Mouse (Mus musculus): ENCODE measurements around the gene Galnt2. TPM values are rescaled to one million over a fixed set of nuclear protein-coding genes. Genes with fewer than 3 reads are reported as not detected.

The Galnt2 gene
- polyA plus RNA-seq, 2 experiments: 37.8 to 66.9 TPM

GRCm38 (mm10) chr8:124270504-124270903 lies 39.3 kb downstream of the Galnt2 start:
- Histone ChIP-seq H3K9me3 (ENCODE audit: control insufficient read depth, low read length) (no peaks in the 10 kb centered on the region), H3K4me3 (replicated peaks; ENCODE audit: low read length) (no peak overlapping the region), H3K36me3 (ENCODE audit: control insufficient read depth, insufficient read depth, low read length) (no peaks in the 10 kb centered on the region), H3K27ac (replicated peaks; ENCODE audit: low read depth, low read length) (peak overlapping the region; percentile 67), H3K4me2 (replicated peaks; ENCODE audit: low read depth, low read length, severe bottlenecking) (no peak overlapping the region), H3K27me3 (ENCODE audit: control insufficient read depth, insufficient read depth, low read length) (no peaks in the 10 kb centered on the region), H3K9ac (ENCODE audit: low read depth, low read length, severe bottlenecking) (no peak overlapping the region), H3K4me1 (ENCODE audit: control insufficient read depth, insufficient read depth, low read length) (peaks cover 28% of the 10 kb centered on the region)
- ATAC-seq (ENCODE audit: low FRiP score, low read depth): no peak
- WGBS: 74% methylated on average over 6 of the region's 6 CpGs
- no peak for DNase-seq (ENCODE audit: low spot score)
- TF ChIP-seq POLR2A (IDR thresholded peaks at IDR 0.05; ENCODE audit: borderline replicate concordance, extremely low read depth, insufficient read depth, insufficient read length): no peak

- ATAC-seq (ENCODE audit: low FRiP score, low read depth): no peak
- Histone ChIP-seq H3K9ac (ENCODE audit: low read depth, low read length, severe bottlenecking) (no peak overlapping the region), H3K36me3 (ENCODE audit: control insufficient read depth, insufficient read depth, low read length) (no peaks in the 10 kb centered on the region), H3K27ac (replicated peaks; ENCODE audit: low read depth, low read length) (no peak overlapping the region), H3K4me2 (replicated peaks; ENCODE audit: low read depth, low read length, severe bottlenecking) (no peak overlapping the region), H3K27me3 (ENCODE audit: control insufficient read depth, insufficient read depth, low read length) (no peaks in the 10 kb centered on the region), H3K4me3 (replicated peaks; ENCODE audit: low read length) (no peak overlapping the region), H3K9me3 (ENCODE audit: control insufficient read depth, low read length) (no peaks in the 10 kb centered on the region), H3K4me1 (ENCODE audit: control insufficient read depth, insufficient read depth, low read length) (peaks cover 28% of the 10 kb centered on the region)
- WGBS: 72% methylated on average over 11 of the region's 11 CpGs
- DNase-seq (ENCODE audit: low spot score): no peak
- no peak for TF ChIP-seq POLR2A (IDR thresholded peaks at IDR 0.05; ENCODE audit: borderline replicate concordance, extremely low read depth, insufficient read depth, insufficient read length)
These were observed 39.7 kb downstream of the Galnt2 start for GRCm38 (mm10) chr8:124270904-124271303.

- H3K36me3 ChIP-seq (ENCODE audit: control insufficient read depth, insufficient read depth, low read length): no peaks in the 10 kb centered on the region
- ATAC-seq (ENCODE audit: low FRiP score, low read depth): no peak
These were observed 40.3 kb downstream of the Galnt2 start for GRCm38 (mm10) chr8:124271518-124271917.

GRCm38 (mm10) chr8:124272792-124273191 lies 41.6 kb downstream of the Galnt2 start:
- whole genome bisulfite sequencing: 56% methylated on average over 3 of the region's 3 CpGs

More at GRCm38 (mm10) chr8:124271518-124271917, 40.3 kb downstream of the Galnt2 start:
- TF ChIP-seq POLR2A (IDR thresholded peaks at IDR 0.05; ENCODE audit: borderline replicate concordance, extremely low read depth, insufficient read depth, insufficient read length): no peak
- 53% methylated on average over 12 of the region's 12 CpGs for WGBS
- Histone ChIP-seq H3K9me3 (ENCODE audit: control insufficient read depth, low read length) (no peaks in the 10 kb centered on the region), H3K4me3 (replicated peaks; ENCODE audit: low read length) (no peak overlapping the region), H3K4me2 (replicated peaks; ENCODE audit: low read depth, low read length, severe bottlenecking) (no peak overlapping the region), H3K9ac (ENCODE audit: low read depth, low read length, severe bottlenecking) (no peak overlapping the region), H3K4me1 (ENCODE audit: control insufficient read depth, insufficient read depth, low read length) (peaks cover 28% of the 10 kb centered on the region), H3K27ac (replicated peaks; ENCODE audit: low read depth, low read length) (no peak overlapping the region), H3K27me3 (ENCODE audit: control insufficient read depth, insufficient read depth, low read length) (no peaks in the 10 kb centered on the region)
- no peak for DNase-seq (ENCODE audit: low spot score)

GRCm38 (mm10) chr8:124273606-124274218 lies 42.5 kb downstream of the Galnt2 start:
- Histone ChIP-seq H3K9me3 (ENCODE audit: control insufficient read depth, low read length) (no peaks in the 10 kb centered on the region), H3K27ac (replicated peaks; ENCODE audit: low read depth, low read length) (no peak overlapping the region), H3K9ac (ENCODE audit: low read depth, low read length, severe bottlenecking) (no peak overlapping the region), H3K4me1 (ENCODE audit: control insufficient read depth, insufficient read depth, low read length) (peaks cover 28% of the 10 kb centered on the region), H3K4me2 (replicated peaks; ENCODE audit: low read depth, low read length, severe bottlenecking) (no peak overlapping the region), H3K4me3 (replicated peaks; ENCODE audit: low read length) (no peak overlapping the region), H3K36me3 (ENCODE audit: control insufficient read depth, insufficient read depth, low read length) (no peaks in the 10 kb centered on the region), H3K27me3 (ENCODE audit: control insufficient read depth, insufficient read depth, low read length) (no peaks in the 10 kb centered on the region)
- no peak for ATAC-seq (ENCODE audit: low FRiP score, low read depth)
- 75% methylated on average over 8 of the region's 8 CpGs for WGBS
- DNase-seq (ENCODE audit: low spot score): no peak
- TF ChIP-seq POLR2A (IDR thresholded peaks at IDR 0.05; ENCODE audit: borderline replicate concordance, extremely low read depth, insufficient read depth, insufficient read length): no peak

More at GRCm38 (mm10) chr8:124272792-124273191, 41.6 kb downstream of the Galnt2 start:
- Histone ChIP-seq H3K27me3 (ENCODE audit: control insufficient read depth, insufficient read depth, low read length) (no peaks in the 10 kb centered on the region), H3K36me3 (ENCODE audit: control insufficient read depth, insufficient read depth, low read length) (no peaks in the 10 kb centered on the region), H3K4me3 (replicated peaks; ENCODE audit: low read length) (no peak overlapping the region), H3K27ac (replicated peaks; ENCODE audit: low read depth, low read length) (no peak overlapping the region), H3K9me3 (ENCODE audit: control insufficient read depth, low read length) (no peaks in the 10 kb centered on the region), H3K4me1 (ENCODE audit: control insufficient read depth, insufficient read depth, low read length) (peaks cover 28% of the 10 kb centered on the region), H3K9ac (ENCODE audit: low read depth, low read length, severe bottlenecking) (no peak overlapping the region), H3K4me2 (replicated peaks; ENCODE audit: low read depth, low read length, severe bottlenecking) (no peak overlapping the region)
- TF ChIP-seq POLR2A (IDR thresholded peaks at IDR 0.05; ENCODE audit: borderline replicate concordance, extremely low read depth, insufficient read depth, insufficient read length): no peak
- DNase-seq (ENCODE audit: low spot score): no peak
- ATAC-seq (ENCODE audit: low FRiP score, low read depth): no peak
